Mouse (Mus musculus) liver, adult 2 months (tissue): ENCODE measurements around the gene Lrmp.

ENCODE experiments used
- CTCF ChIP-seq: fragments of 200-500 bp; IDR thresholded peaks from 2 replicates; pipeline ENCODE4 v1.5.1; 2011; ENCODE audit warnings: low read depth, low read length, control low read depth
- POLR2A ChIP-seq: fragments of 200-500 bp; IDR thresholded peaks from 2 replicates; pipeline ENCODE4 v1.6.1; 2011; ENCODE audit warnings: low read length, control low read depth; ENCODE audit not compliant: insufficient read depth; ENCODE audit errors: extremely low read depth

DNA sequence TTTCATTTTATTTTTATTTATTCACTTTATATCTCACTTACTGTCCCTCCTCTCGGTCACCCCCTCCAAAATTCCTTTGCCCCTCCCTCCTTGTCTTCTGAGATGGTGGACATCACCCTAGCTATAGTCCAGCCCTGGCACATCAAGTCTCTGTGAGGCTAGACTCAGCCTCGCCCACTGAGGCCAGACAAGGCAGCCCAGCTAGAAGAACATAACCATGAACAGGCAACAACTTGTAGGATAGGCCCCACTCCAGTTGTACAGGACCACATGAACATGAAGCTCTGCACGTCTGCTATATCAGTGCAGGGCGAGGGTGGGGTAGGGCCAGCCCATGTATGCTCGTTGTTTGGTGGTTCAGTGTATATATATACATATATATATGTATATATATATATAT lies 16.5 kb downstream of the Lrmp start:
- TF ChIP-seq CTCF (no peak), POLR2A (no peak)
